8 mouse cellular contexts compared by ENCODE assay signal in the genomic region with DNA sequence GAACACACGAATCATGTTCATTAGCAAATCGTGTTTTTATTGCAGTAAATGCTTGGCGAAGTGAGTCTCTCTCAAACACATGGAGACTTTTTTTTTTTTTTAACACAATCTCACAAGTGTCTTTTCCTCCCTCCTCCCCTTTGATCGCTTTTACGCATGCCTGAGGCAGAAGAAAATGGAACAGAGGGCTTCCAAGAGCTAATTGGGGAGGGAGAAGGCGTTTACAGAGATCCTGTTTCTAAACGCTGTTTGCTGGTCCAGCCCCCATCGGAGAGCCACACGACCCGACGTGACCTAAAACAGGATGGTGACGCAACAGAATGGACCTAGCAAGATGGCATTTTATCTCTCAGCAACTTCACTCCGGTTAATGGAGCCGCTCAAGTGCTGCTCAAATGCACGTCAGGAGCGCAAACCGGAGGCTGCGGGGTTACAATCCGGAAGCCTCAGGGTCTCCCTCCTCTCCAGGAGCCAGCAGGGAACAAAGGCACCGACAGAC.
DNase-seq lines count a peak whose midpoint lies in the region; ATAC-seq lines count a peak whose summit lies in the region.

No protein-coding gene starts in this region.

- H3K9me3 ChIP-seq in hindbrain, embryonic 14.5 days (ENCODE audit: control insufficient read depth, low read length), result no peaks in the 10 kb centered on the region
- no peaks in the 10 kb centered on the region for H3K9me3 ChIP-seq in limb, embryonic 13.5 days
- no peaks in the 10 kb centered on the region for H3K9me3 ChIP-seq in midbrain, embryonic 11.5 days (ENCODE audit: control insufficient read depth, low read length)

- H3K4me2 ChIP-seq in hindbrain, embryonic 14.5 days (replicated peaks), result peak overlapping the region; percentile 51
- peak overlapping the region; percentile 72 for H3K4me2 ChIP-seq in limb, embryonic 13.5 days (replicated peaks)
- peak overlapping the region; percentile 60 for H3K4me2 ChIP-seq in midbrain, embryonic 11.5 days

- peak overlapping the region; percentile 42 for H3K9ac ChIP-seq in hindbrain, embryonic 14.5 days
- H3K9ac ChIP-seq in limb, embryonic 13.5 days, result peak overlapping the region; percentile 53
- peak overlapping the region; percentile 66 for H3K9ac ChIP-seq in midbrain, embryonic 11.5 days (ENCODE audit: low read length)

- ATAC-seq in hindbrain, embryonic 14.5 days (ENCODE audit: low FRiP score), result no peak; the same call in 1 of the 2 replicates
- no peak for ATAC-seq in limb, embryonic 13.5 days (ENCODE audit: low FRiP score, low read depth)
- peak; percentile 31 for ATAC-seq in midbrain, embryonic 11.5 days (ENCODE audit: low FRiP score)
- ATAC-seq in cerebellum, adult (ENCODE audit: insufficient number of reproducible peaks, low FRiP score, low TSS enrichment), result no peak

- H3K27ac ChIP-seq in hindbrain, embryonic 14.5 days, result peak overlapping the region; percentile 86
- H3K27ac ChIP-seq in limb, embryonic 13.5 days, result peak overlapping the region; percentile 45; the same call in 1 of the 2 replicates
- H3K27ac ChIP-seq in midbrain, embryonic 11.5 days (ENCODE audit: low read depth, low read length), result peak overlapping the region; percentile 92

- peak; percentile 80 for DNase-seq in Muller cell, postnatal 12 days (ENCODE audit: inconsistent ontology term)
- peak; percentile 60 for DNase-seq in brain, embryonic 18.5 days (ENCODE audit: low read depth, low spot score)
- peak; percentile 56 for DNase-seq in gastrocnemius, adult 18-20 months (ENCODE audit: low spot score)
- peak; percentile 49 for DNase-seq in hindbrain, embryonic 14.5 days (ENCODE audit: low spot score)
- peak; percentile 97 for DNase-seq in midbrain, embryonic 11.5 days (ENCODE audit: low spot score, missing footprints)
- peak; percentile 56 for DNase-seq in splenic B cell, adult 2 months (ENCODE audit: low read depth, low spot score)

- peak overlapping the region; percentile 22 for H3K4me3 ChIP-seq in hindbrain, embryonic 14.5 days (replicated peaks; ENCODE audit: low read length)
- H3K4me3 ChIP-seq in limb, embryonic 13.5 days, result peak overlapping the region; percentile 41
- H3K4me3 ChIP-seq in midbrain, embryonic 11.5 days (ENCODE audit: low read depth, low read length), result peak overlapping the region; percentile 24

- H3K27me3 ChIP-seq in hindbrain, embryonic 14.5 days (ENCODE audit: control insufficient read depth, insufficient read depth, low read length), result no peaks in the 10 kb centered on the region
- H3K27me3 ChIP-seq in limb, embryonic 13.5 days, result 0 out of 2 replicates have a peak, but pooled peaks cover 8% of the 10 kb centered on the region
- no peaks in the 10 kb centered on the region for H3K27me3 ChIP-seq in midbrain, embryonic 11.5 days (ENCODE audit: control insufficient read depth, insufficient read depth, low read length)
- no peaks in the 10 kb centered on the region for H3K27me3 ChIP-seq in splenic B cell, adult 2 months (ENCODE audit: control insufficient read depth, insufficient read depth, low read length, poor library complexity, severe bottlenecking)

- H3K36me3 ChIP-seq in hindbrain, embryonic 14.5 days (replicated peaks; ENCODE audit: control insufficient read depth, insufficient read depth), result no peaks in the 10 kb centered on the region
- H3K36me3 ChIP-seq in limb, embryonic 13.5 days, result no peaks in the 10 kb centered on the region
- H3K36me3 ChIP-seq in midbrain, embryonic 11.5 days (ENCODE audit: control insufficient read depth, insufficient read depth, low read length), result no peaks in the 10 kb centered on the region
- H3K36me3 ChIP-seq in splenic B cell, adult 2 months (ENCODE audit: control insufficient read depth, insufficient read depth, low read length, poor library complexity, severe bottlenecking), result no peaks in the 10 kb centered on the region

- 1% methylated on average over 20 of the region's 20 CpGs for WGBS in hindbrain, embryonic 14.5 days
- WGBS in limb, embryonic 13.5 days, result 1% methylated on average over 20 of the region's 20 CpGs
- under 1% methylated on average over 20 of the region's 20 CpGs for WGBS in midbrain, embryonic 11.5 days

- H3K4me1 ChIP-seq in hindbrain, embryonic 14.5 days (replicated peaks; ENCODE audit: control insufficient read depth, insufficient read depth, low read length), result peaks cover 48% of the 10 kb centered on the region
- H3K4me1 ChIP-seq in limb, embryonic 13.5 days, result peaks cover 54% of the 10 kb centered on the region
- peaks cover 50% of the 10 kb centered on the region for H3K4me1 ChIP-seq in midbrain, embryonic 11.5 days (ENCODE audit: control insufficient read depth, insufficient read depth, low read length)
